Mouse (Mus musculus) lung, embryonic 15.5 days (tissue): Measurements from ENCODE around the gene Atl3. TPM values are rescaled to one million over a fixed set of nuclear protein-coding genes. Genes with fewer than 3 reads are reported as not detected.

Source experiments
- ATAC-seq: fragments of 200-750 bp; cut with Nextera tagmentation; 2 replicates; pipeline ENCODE4 v1.8.0; 2017; ENCODE audit warnings: moderate number of reproducible peaks, borderline replicate concordance; ENCODE audit not compliant: low FRiP score, low TSS enrichment; ENCODE audit errors: extremely low read depth
- H3K27ac ChIP-seq: fragments of 300-500 bp; sonication (generic); 2 replicates; pipeline ENCODE4 v1.5.1; 2015; ENCODE audit warnings: moderate library complexity, mild to moderate bottlenecking, inconsistent platforms
- H3K27me3 ChIP-seq: fragments of 300-500 bp; sonication (generic); 2 replicates; pipeline ENCODE4 v1.6.1; 2015; ENCODE audit warnings: inconsistent platforms
- H3K36me3 ChIP-seq: fragments of 300-500 bp; sonication (generic); 2 replicates; pipeline ENCODE4 v1.6.1; 2015; ENCODE audit warnings: inconsistent platforms
- H3K4me1 ChIP-seq: fragments of 300-500 bp; sonication (generic); 2 replicates; pipeline ENCODE4 v1.6.1; 2015; ENCODE audit warnings: inconsistent platforms
- H3K4me2 ChIP-seq: fragments of 300-500 bp; sonication (generic); 2 replicates; pipeline ENCODE4 v1.6.1; 2015; ENCODE audit warnings: inconsistent platforms, mild to moderate bottlenecking, moderate library complexity
- H3K4me3 ChIP-seq: fragments of 300-500 bp; sonication (generic); 2 replicates; pipeline ENCODE4 v1.5.1; 2015; ENCODE audit warnings: mild to moderate bottlenecking, inconsistent platforms
- H3K9ac ChIP-seq: fragments of 300-500 bp; sonication (generic); 2 replicates; pipeline ENCODE4 v1.6.1; 2015; ENCODE audit warnings: inconsistent platforms
- H3K9me3 ChIP-seq: fragments of 300-500 bp; sonication (generic); 2 replicates; pipeline ENCODE4 v1.6.1; 2016; ENCODE audit warnings: inconsistent platforms
- WGBS: fragments of 180-500 bp; shearing (Covaris S2); methylation state at CpG from one replicate; pipeline ENCODE4 v1.1.7; 2015; 5-methylcytosine and 5-hydroxymethylcytosine counted together
- polyA plus RNA-seq: library from polyadenylated mRNA; unstranded; fragments of >200 nt; fragmentation: Nextera tagmentation; extraction: Ambion mirVana; gene quantifications from 2 replicates; pipeline ENCODE4 v1.2.1, GENCODE M21; 2015

The Atl3 gene
- polyA plus RNA-seq, 1 experiment from 2014 or later: 21.2 TPM

DNA sequence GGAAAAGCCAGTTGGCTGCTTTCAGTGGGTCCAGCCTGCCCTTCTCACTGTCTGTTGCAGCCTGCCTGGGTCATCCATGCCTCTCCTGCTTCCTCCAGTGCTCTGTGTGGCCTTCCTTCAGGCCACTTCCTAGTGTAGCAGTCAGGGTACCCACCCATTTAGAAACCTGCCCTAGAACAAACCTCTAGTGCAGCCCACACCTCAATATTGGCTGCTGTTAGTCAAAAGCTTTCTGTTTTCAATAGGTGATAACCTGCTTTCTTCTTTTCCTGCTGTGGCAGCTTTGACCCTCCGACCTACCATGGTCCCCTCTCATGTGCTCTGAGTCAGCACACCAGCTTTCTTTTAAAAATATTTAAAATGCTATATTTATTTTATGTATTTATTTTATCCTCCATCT lies 70.6 kb downstream of the Atl3 start:
- ATAC-seq: no peak
- Histone ChIP-seq H3K4me1 (no peaks in the 10 kb centered on the region), H3K27ac (no peak overlapping the region), H3K36me3 (no peaks in the 10 kb centered on the region), H3K9me3 (no peaks in the 10 kb centered on the region), H3K27me3 (no peaks in the 10 kb centered on the region), H3K4me3 (no peak overlapping the region), H3K9ac (no peak overlapping the region), H3K4me2 (no peak overlapping the region)
- WGBS: 67% methylated on average over 1 of the region's 1 CpGs

GRCm38 (mm10) chr19:7566826-7567225 lies 73.0 kb downstream of the Atl3 start:
- WGBS: 73% methylated on average over 3 of the region's 3 CpGs
- H3K4me2 ChIP-seq: no peak overlapping the region
- ATAC-seq: no peak

DNA sequence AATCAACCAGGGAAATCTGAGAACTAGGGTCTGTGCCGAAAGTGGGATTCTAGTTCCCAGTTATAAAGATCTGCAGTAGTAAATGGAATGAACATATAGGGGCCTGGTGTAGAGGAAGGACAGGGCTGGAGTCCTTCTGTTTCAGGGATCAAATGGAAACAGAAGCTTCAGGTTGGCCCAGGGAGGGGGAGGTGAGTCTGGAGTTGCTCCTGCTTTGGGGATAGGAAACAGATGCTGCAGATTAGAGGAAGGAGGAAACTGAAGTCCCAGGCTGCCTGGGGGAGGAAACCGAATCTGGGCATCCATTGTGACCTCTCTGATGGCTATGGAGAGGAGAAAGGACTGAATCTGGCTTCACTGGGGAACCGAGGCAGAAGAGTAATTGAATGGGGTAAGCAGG lies 74.5 kb downstream of the Atl3 start:
- 59% methylated on average over 3 of the region's 3 CpGs for WGBS
- H3K9ac ChIP-seq: no peak overlapping the region
- no peaks in the 10 kb centered on the region for H3K9me3 ChIP-seq
- H3K4me2 ChIP-seq: no peak overlapping the region
- no peaks in the 10 kb centered on the region for H3K36me3 ChIP-seq
- no peaks in the 10 kb centered on the region for H3K27me3 ChIP-seq
- H3K4me3 ChIP-seq: no peak overlapping the region
- no peak for ATAC-seq
- H3K27ac ChIP-seq: no peak overlapping the region
- H3K4me1 ChIP-seq: no peaks in the 10 kb centered on the region

More at GRCm38 (mm10) chr19:7566826-7567225, 73.0 kb downstream of the Atl3 start:
- H3K27ac ChIP-seq: no peak overlapping the region
- H3K4me3 ChIP-seq: no peak overlapping the region
- H3K4me1 ChIP-seq: no peaks in the 10 kb centered on the region
- no peaks in the 10 kb centered on the region for H3K9me3 ChIP-seq
- H3K27me3 ChIP-seq: no peaks in the 10 kb centered on the region
- H3K36me3 ChIP-seq: no peaks in the 10 kb centered on the region
- no peak overlapping the region for H3K9ac ChIP-seq

GRCm38 (mm10) chr19:7569650-7570049 lies 75.8 kb downstream of the Atl3 start:
- ATAC-seq: no peak
- WGBS: 76% methylated on average over 5 of the region's 5 CpGs
- H3K4me3 ChIP-seq: no peak overlapping the region

GRCm38 (mm10) chr19:7576180-7576579 lies 82.3 kb downstream of the Atl3 start:
- no peak overlapping the region for H3K4me3 ChIP-seq
- ATAC-seq: no peak
- 69% methylated on average over 1 of the region's 1 CpGs for WGBS
- no peak overlapping the region for H3K27ac ChIP-seq
- H3K27me3 ChIP-seq: no peaks in the 10 kb centered on the region
- no peaks in the 10 kb centered on the region for H3K4me1 ChIP-seq
- H3K9me3 ChIP-seq: no peaks in the 10 kb centered on the region
- H3K36me3 ChIP-seq: no peaks in the 10 kb centered on the region
- no peak overlapping the region for H3K9ac ChIP-seq
- no peak overlapping the region for H3K4me2 ChIP-seq

More at GRCm38 (mm10) chr19:7569650-7570049, 75.8 kb downstream of the Atl3 start:
- Histone ChIP-seq H3K9ac (no peak overlapping the region), H3K9me3 (no peaks in the 10 kb centered on the region), H3K27me3 (no peaks in the 10 kb centered on the region), H3K4me2 (no peak overlapping the region), H3K4me1 (no peaks in the 10 kb centered on the region), H3K36me3 (no peaks in the 10 kb centered on the region), H3K27ac (no peak overlapping the region)

- Histone ChIP-seq H3K27me3 (no peaks in the 10 kb centered on the region), H3K4me2 (no peak overlapping the region), H3K9me3 (no peaks in the 10 kb centered on the region), H3K9ac (no peak overlapping the region), H3K36me3 (no peaks in the 10 kb centered on the region), H3K4me3 (no peak overlapping the region), H3K4me1 (no peaks in the 10 kb centered on the region), H3K27ac (no peak overlapping the region)
- 69% methylated on average over 3 of the region's 3 CpGs for WGBS
- ATAC-seq: no peak
Measured at GRCm38 (mm10) chr19:7577710-7578109, 83.9 kb downstream of the Atl3 start.

- no peaks in the 10 kb centered on the region for H3K9me3 ChIP-seq
- H3K4me1 ChIP-seq: no peaks in the 10 kb centered on the region
- H3K27me3 ChIP-seq: no peaks in the 10 kb centered on the region
- H3K4me3 ChIP-seq: no peak overlapping the region
- H3K36me3 ChIP-seq: no peaks in the 10 kb centered on the region
- H3K4me2 ChIP-seq: no peak overlapping the region
- H3K9ac ChIP-seq: no peak overlapping the region
- WGBS: 20% methylated on average over 5 of the region's 5 CpGs
- peak; percentile 23; the same call in 1 of the 2 replicates for ATAC-seq
- H3K27ac ChIP-seq: peak overlapping the region; percentile 38; the same call in 1 of the 2 replicates
Measured at GRCm38 (mm10) chr19:7581042-7581441, 87.2 kb downstream of the Atl3 start.

DNA sequence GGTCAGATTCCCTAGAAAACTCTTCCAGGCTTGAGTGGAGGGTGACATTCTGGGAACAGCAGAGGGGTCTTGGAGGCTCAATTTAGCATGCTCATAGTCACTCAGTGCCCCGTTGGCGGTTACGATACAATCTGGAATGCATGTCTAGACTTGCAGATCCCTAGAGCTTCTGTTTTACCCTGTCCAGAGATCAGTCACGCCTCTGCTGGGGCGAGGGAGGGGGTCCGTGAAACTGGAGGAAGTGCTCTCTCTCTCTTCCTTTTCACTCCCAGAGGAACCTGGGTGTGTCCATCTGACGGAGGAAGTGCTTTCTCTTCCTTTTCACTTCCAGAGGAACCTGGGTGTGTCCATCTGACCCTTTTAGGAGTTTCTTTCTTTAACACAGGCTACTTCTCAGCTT lies 89.3 kb downstream of the Atl3 start:
- Histone ChIP-seq H3K4me2 (no peak overlapping the region), H3K36me3 (no peaks in the 10 kb centered on the region), H3K4me1 (no peaks in the 10 kb centered on the region), H3K9ac (no peak overlapping the region), H3K27me3 (no peaks in the 10 kb centered on the region), H3K4me3 (no peak overlapping the region), H3K9me3 (no peaks in the 10 kb centered on the region), H3K27ac (no peak overlapping the region)
- 55% methylated on average over 7 of the region's 7 CpGs for WGBS
- ATAC-seq: no peak

DNA sequence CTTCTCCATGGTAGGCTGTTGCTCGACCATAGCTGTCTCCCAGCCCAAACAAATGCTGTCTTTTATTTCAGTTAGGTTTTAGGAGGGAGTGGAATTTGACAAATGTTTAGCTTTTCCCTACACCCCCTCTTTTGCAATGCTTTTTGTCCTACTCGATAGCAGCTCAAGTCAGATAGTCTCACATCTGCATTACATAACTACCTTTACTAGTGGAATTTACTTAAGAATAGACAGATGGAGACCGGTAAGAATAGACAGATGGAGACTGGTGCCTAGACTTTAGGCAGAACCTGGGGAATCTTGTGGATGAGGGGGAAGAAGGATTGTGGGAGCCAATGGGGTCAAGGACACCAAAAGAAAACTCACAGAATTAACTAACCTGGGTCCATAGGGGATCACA lies 89.8 kb downstream of the Atl3 start:
- no peak overlapping the region for H3K27ac ChIP-seq
- H3K4me2 ChIP-seq: no peak overlapping the region
- H3K4me3 ChIP-seq: no peak overlapping the region
- no peak overlapping the region for H3K9ac ChIP-seq
- no peaks in the 10 kb centered on the region for H3K36me3 ChIP-seq
- ATAC-seq: no peak
- H3K9me3 ChIP-seq: no peaks in the 10 kb centered on the region
- 79% methylated on average over 3 of the region's 3 CpGs for WGBS
- no peaks in the 10 kb centered on the region for H3K4me1 ChIP-seq
- no peaks in the 10 kb centered on the region for H3K27me3 ChIP-seq

DNA sequence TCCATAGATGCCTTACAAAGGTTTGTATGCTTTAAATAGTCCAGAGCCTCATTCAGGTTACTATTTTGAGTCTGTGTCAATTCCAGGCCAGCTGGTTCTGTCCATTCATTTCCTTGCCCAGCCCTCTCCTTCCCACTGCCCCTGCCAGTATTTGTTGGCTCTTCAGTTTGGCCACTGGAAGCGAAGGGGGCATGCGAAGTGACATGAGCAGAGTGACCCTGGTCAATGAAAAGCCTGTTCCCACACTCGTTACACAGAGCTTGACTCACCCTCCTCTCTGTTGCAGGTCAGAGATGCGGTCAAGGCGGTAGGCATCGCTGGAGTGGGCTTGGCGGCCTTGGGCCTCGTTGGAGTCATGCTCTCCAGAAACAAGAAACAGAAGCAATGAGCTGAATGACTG lies 91.4 kb downstream of the Atl3 start:
- Histone ChIP-seq H3K4me2 (no peak overlapping the region), H3K4me3 (no peak overlapping the region), H3K27ac (no peak overlapping the region), H3K27me3 (no peaks in the 10 kb centered on the region), H3K36me3 (no peaks in the 10 kb centered on the region), H3K9me3 (no peaks in the 10 kb centered on the region), H3K9ac (no peak overlapping the region), H3K4me1 (no peaks in the 10 kb centered on the region)
- WGBS: 82% methylated on average over 8 of the region's 8 CpGs
- ATAC-seq: no peak

DNA sequence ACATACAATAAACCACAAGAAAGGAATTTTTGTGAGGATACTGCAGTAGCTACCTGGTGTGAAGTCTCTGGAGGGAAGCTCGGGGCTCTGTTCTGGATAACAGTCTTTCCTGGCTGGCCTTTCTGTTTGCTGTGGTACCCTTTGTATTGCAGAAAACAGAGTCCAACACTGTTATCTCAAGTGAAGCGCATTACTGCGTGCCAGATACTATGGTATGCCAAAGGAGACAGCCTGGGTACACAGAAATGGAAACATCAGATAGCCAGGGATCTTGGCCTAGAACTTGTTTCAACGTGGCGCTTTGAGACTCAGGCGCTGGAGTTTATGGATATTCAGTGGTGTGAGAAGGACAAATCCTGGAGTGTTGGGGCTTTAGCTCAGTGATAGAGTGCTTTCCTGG lies 91.9 kb downstream of the Atl3 start:
- Histone ChIP-seq H3K27ac (no peak overlapping the region), H3K4me1 (no peaks in the 10 kb centered on the region), H3K9me3 (no peaks in the 10 kb centered on the region), H3K4me2 (no peak overlapping the region), H3K36me3 (no peaks in the 10 kb centered on the region), H3K9ac (no peak overlapping the region), H3K4me3 (no peak overlapping the region), H3K27me3 (no peaks in the 10 kb centered on the region)
- ATAC-seq: no peak
- WGBS: 89% methylated on average over 6 of the region's 6 CpGs
